Mouse (Mus musculus) gastrocnemius, adult 8-10 months (tissue): ENCODE measurements around the gene Celf5. TPM values are rescaled to one million over a fixed set of nuclear protein-coding genes. Genes with fewer than 3 reads are reported as not detected.

Experiments used
- DNase-seq, 2 experiments: peaks; one replicate each; pipeline ENCODE4 v3.0.0; 2022; ENCODE audit warnings: low spot score in 2 of 2
- total RNA-seq, 4 experiments: library from RNA; stranded (reverse); gene quantifications; 2 replicates each; pipeline ENCODE4 v1.2.4; 2022

The Celf5 gene
- total RNA-seq, 4 experiments from 2014 or later = 0.05 to 0.31 TPM; not detected in 2

DNA sequence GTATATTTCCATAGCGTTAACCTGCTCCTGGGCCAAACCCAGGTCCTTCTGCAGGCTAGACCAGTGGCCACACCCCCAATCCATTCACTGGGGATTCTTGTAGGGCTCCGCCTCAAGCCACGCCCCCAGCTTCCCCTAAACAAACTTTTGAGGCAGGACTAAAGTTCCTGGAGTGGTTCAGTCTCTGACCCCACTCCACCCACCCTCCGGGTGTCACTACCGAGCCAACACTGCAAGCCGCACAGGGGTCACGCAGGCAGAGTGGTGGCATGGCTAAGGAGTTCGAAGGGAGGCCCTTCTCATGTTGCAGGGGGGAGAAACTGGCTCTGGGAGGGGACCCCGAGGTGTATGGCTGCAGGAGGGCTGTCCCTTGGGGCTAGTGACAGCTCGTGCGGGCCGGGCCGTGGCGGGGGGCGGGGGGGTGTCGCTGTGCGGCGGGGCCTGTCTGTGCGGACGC lies 52.9 kb downstream of the Celf5 start:
- DNase-seq = peak; percentile 82 to 87

DNA sequence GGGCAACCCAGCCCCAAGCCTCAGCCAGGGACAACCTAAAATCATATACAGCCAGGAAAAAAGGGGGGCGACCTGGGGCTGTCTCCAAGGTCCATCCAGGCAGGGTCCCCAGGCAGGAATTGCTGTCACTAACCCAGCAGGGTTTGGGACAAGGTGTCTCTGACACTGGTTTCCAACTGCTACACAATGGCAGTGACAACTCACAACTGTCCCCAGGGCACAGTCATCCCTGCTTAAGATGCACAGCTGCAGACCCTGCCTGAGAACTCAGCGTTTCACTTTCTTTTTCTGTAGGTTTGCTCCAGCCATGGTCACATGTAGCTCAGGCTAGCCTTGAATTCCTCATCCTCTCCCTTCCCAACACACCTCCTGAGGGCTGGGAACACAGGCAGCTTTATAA lies 53.4 kb downstream of the Celf5 start:
- peak; percentile 2 to 8 for DNase-seq

DNA sequence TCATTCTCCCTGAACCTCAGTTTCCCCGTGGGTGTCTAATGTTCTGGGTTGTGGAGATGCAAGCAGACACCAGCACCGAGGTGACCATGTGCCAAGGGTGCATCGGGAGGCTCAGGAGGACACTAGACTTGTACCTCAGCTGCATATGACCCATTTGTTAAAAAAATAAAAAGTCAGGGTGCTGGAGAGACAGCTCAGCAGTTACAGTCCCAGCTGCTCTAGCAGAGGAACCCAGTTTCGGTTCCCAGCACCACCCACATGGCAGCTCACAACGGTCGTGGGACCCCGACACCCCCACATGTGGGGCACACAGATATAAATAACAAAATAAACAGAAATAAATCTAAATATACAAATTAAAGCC lies 54.0 kb downstream of the Celf5 start:
- peak in 1 of 2 experiments; percentile 2 for DNase-seq

DNA sequence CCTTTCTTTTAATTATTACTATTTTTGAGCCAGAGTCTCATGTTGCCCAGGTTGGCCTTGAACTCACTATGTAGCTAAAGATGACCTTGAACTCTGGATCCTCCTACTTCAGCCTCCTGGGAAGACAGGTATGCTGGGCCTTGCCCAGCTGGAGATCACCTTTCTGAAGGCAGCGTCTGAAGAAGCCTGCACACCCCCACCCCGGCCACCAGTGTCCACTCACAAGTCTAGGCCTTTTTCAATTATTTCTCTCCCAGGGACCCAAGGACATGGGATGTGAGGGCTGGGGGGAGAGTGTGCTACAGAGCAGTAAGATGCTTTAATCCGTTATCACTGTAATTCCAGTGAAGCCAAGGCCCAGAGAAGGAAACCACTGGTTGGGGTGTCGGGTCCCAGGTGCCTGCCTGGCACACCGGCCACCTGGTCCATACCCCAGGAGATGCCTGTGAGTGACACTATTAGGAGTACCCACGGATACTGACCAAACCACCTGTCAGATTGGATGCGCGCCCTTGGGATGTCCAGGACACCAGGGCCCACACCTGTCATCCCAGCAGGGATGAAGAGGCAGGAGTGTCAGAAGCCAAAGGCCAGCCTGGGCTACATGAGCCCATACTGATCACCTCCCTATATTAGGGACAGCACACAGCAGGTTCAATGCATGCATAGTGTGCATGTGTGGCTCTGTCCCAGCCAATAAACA lies 54.6 kb downstream of the Celf5 start:
- DNase-seq = peak in 1 of 2 experiments; percentile 9

DNA sequence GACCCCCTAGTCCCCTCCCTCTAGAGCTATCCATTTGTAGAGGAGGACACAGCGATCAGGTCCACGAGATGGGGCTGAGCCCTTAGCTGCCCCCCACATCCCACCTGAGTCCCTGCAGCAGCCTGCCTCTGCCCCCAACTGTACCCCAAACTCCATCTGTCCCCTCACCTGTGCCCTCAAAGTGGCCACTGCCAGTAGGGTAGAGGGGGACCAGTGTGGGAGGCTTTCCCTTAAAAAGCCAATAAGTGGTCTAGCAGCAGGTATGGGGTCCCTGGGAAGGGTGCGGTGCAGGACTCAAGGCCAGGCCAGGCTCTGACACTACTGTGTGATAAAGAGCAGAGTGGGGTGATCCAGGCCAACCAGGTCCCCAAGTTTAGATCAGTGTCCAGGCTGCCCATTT lies 55.2 kb downstream of the Celf5 start:
- DNase-seq = peak in 1 of 2 experiments; percentile 6

DNA sequence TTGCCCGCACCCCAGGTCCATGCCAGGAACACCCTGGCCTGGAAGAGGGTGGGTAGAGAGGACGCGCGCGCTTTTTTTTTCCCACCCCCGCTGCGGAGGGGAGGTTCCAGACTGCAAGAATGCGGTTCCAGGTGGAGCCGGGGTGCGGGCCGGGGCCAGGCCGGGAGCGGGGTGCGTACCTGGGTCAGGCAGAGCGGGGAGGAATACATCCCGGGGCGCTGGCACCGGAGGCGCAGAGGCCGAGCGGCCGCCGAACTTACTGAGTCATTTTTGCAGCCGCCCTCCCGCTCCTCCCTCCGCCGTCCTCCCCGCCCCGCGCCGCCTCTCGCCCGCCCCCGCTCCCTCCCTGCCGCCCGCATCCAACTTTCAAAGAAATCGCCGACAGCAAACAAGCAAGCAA lies 55.6 kb downstream of the Celf5 start:
- peak; percentile 50 to 61 for DNase-seq

DNA sequence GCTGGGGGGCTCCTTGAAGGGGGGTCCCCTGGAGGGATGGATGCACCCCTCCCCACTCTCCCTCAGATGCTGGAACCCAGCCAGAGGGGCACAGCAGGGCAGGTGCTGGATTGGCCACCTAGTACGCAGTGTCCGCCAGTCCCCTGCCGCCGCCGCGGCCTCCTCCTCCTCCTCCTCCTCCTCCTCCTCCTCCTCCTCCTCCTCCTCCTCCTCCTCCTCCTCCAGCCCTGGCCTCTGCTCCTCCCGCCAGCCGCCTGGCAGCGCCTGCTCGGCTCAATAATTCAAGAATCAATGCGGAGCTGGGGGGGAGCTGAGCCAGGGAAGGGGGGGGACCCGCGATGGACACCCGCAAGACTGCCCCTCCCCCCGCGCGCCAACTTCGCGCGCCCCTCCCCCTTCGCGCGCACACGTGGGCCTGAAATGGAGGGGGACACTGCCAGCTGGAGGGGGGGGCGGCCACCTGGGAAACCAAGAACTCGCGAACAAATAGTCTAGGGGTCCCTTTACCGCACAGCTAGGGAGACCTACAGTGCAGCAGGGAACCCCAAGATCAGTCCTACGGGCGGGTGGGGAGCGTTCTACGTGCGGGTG lies 56.3 kb downstream of the Celf5 start:
- peak; percentile 24 to 40 for DNase-seq

DNA sequence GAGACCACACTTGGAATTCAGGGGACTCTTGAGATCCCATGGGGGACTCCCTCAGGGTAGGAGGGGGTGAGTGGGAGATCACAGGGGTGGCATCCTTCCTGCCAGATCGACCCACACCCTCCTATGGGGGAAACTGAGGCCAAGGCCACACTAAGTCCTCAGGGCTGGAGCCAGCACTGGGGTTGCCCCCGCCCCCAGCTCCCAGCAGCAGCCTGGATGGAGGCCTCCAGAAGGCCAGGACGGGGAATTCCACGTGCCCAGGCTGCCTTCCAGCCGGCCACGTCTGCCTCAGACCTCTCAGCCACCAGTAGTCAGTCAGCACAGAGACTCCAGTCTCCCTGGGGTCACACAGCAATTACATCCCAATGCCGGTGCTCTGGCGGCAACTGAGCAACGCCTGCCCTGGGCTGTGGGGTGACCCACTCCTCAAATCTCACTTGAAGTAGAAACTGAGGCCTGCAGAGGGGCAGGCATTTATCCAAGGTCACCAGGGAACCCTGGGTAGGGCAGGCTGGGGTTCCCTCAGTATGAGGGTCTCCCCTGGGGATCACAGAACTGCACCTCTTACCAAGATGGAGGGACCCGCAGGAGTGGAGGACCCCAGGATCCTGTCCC lies 57.2 kb downstream of the Celf5 start:
- DNase-seq = peak; percentile 70 to 81

DNA sequence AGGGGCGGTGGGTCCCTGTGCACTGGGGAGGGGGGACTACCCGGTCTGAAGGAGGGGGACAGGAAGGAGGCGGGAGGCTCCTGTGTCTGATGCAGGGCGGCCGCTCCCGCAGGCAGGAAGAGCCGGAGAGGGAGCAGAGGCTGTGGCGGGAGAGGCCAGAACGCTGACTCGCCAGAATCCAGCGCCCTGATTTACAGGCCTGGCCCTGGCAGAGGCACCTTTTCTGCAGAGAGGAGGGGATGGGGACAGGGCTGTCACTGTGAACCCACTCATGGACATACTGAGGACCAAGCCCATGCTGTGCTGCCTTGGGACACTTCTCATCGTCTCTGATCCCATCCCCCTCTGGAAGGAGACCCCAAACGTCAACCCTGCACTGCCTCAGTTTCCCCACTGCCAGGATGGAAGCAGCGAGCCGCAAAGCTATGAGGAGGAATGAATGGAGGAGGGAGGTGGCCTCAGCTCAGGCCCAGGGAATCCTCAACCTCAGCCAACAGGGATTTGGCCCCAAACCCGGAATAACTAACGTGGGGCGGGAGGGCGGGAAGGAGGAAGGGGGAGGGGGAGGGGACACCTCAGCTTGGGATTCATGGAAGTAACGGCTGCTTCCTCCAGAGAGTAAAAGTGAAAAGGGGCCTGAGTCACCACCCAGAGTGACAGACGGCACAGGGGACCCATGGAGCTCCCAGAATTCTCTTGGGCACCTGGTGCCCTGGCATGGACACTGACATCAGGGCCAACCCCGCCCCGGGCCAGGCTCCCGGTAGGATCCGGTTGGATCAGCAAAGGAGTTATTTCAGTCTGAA lies 58.1 kb downstream of the Celf5 start:
- DNase-seq = peak; percentile 86 to 90

DNA sequence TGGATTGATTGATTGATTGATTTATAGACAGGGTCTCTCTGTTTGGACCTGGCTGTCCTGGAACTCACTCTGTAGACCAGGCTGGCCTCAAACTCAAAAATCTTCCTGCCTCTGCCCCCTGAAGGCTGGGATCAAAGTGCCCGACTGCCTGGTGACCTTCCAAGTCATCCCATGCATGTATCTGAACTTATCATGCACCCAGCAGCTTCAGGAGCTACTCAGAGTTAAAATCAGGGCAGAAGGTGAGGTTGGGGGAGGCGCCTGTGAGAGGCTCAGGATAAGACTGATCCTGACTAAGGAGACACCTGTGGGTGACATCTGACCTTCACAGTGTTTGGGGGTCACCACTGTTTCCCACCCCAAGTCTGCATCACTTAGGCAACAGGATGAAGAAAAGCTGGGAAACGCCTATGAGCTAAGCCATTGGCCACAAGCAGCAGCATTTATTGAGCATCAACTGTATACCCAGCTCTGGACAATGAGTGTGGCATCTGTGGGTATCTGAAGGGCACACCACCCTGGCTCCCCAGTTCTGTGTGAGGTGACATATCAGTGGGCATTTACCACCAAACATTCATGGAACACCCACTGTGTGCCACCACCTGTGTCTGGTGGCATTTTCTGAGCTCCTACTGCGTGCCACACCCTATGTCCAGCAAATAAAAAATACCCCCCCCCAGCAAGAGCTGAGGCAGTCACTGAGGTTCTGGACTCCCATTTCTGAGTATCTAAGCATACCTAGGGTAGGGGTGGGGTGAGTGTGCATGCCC lies 58.8 kb downstream of the Celf5 start:
- DNase-seq = peak in 1 of 2 experiments; percentile 6

DNA sequence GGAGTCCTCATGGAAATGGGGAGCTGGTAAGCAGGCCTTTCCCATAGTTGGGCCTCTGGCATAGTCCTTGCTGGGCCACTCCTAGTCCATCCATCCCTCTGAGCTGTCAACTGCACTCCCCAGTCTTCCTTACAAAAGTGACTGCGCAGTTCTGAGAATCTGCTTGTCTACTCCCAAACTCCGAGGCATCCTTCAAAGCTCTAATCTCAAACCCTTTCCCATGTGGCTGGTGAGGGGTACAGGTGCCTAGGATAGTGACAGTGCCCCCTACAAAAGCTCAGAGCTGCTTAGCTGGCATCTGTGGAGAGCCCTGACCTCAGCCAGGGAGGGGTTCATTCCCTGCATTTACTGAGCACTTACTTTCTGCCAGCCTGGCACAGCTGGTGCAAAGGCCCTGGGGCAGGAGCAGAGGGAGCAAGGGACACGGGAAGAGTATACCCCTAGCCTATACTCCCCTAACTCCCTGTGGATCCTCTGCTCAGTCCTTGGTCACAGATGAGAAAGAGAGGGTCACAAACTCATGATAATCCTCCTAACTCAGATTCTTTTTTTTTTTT lies 59.8 kb downstream of the Celf5 start:
- no peak for DNase-seq

DNA sequence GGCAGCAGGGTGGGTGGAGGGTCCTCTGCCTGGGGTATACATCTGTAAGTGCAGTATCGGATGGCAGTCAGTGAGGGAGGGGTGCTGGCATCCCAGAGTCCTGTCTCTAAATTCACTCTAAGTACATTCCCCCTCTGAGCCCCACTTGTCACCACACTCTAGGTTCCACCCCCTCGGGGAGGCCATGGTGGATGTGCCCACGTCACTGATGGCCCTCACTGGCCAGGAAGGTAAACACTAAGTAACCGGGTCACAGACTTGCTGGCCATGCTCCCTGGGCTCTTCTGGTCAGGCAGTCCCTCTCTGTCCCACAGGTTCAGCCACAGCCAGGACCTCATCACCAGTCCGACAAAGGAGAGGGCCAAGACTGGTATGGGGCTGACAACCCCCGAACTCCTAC lies 60.3 kb downstream of the Celf5 start:
- DNase-seq = peak; percentile 49 to 66

DNA sequence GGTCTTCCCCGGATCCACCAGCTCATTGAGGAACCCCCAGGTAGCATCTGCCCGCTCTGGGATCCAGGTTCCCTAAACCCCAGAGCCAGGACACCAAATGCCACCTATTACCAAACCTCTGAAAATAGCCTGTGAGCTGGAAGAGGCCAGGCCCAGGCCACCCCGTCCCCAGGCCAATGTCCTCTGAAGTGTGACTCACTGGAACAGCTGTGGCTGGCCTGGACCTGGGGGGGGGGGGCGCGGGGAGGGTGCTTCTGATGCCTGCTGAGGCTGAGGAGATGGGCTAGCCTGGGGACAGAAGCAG lies 60.8 kb downstream of the Celf5 start:
- peak; percentile 60 to 80 for DNase-seq

DNA sequence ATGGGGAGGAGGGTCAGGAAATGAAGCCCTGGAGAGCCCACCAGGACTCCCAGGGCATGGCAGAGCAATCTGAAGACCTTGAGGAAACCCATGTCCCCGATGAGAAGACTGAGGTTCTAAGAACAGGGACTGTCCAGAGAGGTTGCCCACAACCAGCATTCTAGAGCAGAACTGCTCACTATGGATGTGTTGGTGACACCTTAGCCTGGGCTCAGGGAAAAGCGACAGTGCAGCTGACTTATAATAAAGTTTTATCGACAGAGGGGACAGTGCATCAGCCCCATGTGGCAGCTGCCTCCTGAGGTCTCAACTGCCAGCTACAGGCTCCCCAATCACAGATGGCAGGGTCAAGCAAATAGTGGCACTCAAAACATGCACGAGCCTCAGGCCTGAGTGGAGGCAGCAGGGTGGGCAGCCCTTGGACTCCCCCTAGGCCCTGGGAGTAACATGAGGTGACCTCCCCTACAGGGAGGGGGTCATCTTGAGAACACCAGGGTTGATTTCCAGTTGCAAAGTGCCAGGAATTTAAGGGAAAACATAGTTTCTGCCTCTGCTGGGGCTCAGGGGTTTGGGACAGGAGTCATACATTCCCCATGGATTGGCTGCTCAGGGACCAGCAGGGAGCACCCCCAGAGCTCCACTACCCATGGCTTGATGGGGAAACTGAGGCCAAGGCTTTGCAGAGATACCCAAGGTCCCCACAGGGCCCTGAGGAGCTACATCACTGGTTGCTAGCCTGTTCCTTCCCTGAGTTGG lies 61.3 kb downstream of the Celf5 start:
- peak in 1 of 2 experiments; percentile 3 for DNase-seq

DNA sequence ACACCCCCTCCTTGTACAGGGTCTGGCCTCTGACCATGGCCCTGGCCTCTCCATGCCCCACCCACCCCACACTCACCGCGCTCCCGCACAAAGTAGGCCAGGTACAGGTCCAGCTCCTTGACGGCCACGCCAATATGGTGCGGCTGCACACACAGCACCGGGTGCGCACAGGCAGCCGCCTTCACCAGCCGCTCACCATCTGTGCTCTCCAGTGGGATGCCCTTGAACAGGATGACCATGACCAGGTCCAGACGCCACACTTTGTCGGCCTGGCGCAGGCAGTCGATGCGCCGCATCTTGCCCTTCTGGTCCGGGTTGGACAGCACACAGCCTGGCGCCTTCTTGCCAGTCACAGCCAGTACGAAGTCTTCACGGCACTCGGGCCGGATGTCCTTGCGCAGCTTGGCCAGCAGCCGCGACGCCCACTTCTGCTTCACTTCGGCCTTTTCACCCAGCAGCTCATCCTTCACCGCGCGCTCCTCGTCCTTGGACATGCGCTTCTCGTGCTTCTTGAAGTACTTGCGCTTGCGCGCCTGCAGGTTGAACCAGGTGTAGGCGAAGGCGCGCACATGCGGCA lies 62.2 kb downstream of the Celf5 start:
- peak in 1 of 2 experiments; percentile 22 for DNase-seq

DNA sequence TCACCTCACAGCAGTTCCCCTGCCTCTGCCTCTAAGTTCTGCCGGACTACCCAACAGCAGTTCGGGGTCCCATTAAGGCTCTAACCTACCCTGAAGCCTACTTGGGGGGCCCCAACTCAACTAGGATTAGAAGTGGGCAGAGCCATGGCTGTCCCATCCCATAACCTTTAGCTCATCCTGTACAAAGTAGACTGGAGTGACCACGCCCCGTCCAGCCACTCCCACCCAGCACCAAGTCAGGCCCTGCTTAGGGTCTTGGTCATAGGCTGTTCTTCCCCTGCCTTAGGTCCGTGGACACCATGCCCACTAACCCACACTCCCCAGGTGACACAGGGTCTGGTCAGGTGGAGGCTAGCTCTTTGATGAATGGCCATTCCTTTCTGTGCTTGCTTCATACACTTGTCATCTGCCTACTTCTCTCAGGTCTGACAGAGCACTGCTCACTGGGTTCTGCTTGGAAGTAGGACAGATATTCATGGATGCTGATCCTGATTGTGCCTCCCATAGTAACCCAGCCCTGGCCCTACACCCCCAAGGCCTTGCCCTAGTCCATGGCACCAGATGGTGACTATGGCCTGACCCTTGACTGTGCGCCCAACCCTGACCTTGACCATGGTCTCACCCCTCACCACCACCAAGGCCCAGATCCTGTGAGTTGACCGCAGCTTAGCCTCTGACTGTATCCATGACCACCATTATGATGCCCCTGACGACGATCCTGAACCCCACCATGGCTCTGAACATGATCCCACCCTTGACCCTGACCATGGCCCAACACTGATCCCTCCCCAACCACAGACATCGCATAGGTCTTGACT lies 63.2 kb downstream of the Celf5 start:
- DNase-seq = peak in 1 of 2 experiments; percentile 3

DNA sequence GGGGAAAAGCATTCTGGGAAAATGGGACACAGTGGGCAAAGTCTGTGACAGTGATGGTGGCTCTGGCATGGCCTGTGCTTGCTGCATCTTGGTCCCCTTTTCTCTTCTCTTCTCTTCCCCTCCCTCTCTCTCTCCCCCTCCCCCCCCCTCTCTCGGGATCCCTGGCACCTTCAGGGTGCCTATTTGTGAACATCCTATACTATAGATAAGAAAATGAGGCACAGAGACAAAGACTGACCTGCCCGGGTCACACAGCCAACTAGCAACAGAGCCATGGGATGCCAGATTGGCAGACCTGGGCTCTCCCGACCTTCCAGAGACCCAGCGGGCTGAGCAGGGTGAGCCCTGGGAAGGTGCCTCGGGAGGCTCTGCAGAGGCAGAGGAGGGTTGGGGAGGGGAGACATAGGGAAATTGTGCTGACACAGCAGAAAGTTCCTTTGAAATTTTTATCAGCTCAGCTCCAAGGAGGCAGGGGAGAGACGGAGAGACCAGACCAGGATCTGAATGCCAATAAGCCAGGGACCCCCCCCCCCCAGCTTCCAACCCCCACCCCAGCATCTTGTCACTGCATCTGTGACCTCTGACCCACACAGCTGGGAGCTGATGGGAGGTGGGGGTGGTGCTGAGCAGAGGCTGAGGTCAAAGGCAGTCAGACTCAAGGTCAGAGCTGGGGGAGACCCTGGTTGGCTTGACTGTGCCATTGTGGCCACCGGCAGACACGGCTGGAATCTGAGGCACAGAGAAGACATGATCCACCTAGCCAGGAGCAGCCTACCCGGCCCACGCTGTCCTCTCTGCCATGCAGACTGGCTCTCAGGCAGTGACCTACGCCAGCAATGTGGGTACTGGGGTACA lies 64.1 kb downstream of the Celf5 start:
- peak in 1 of 2 experiments; percentile 6 for DNase-seq
